Comparison of ENCODE assay signal across 8 mouse cellular contexts in the genomic region with DNA sequence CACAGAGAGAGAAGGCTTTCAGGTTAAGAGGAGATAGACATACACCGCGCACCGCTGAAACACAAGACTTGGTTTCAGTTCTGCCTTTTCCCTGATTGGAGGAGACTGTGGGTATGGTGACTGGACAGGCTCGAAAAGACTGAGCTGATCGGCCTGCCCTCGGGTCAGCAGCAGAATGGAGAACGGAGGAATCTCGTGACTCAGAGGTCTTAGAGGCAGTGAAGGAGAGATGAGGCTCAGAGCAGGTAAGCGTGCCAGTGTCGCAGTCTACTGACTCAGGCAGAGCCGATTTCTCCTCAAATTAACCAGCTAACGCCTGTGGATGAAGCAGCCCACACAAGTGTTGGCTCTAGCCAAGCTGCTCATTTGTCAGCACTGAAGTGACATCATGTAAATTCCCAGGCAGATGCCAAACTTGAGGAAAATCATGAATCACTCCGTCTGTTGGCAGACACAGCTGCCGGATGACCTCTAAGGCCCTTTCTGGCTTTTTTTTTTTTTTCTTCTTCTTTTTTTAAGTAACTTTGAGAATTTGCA. TPM values are rescaled to one million over a fixed set of nuclear protein-coding genes. Genes with fewer than 3 reads are reported as not detected.
A peak's percentile ranks its signal among the peaks of the same experiment; 100 is the strongest.
DNase-seq lines count a peak whose midpoint lies in the region; ATAC-seq and TF ChIP-seq lines count a peak whose summit lies in the region.

No protein-coding gene starts in this region.

- H3K9ac ChIP-seq in limb, embryonic 14.5 days (ENCODE audit: low read depth, low read length, severe bottlenecking), result no peak overlapping the region
- no peak overlapping the region for H3K9ac ChIP-seq in liver, embryonic 11.5 days (ENCODE audit: low read depth, low read length)

- ATAC-seq in limb, embryonic 14.5 days (ENCODE audit: low FRiP score, low read depth), result peak; percentile 53; the same call in 1 of the 2 replicates
- no peak for ATAC-seq in megakaryocyte-erythroid progenitor cell, adult 5-6 weeks (replicated peaks; ENCODE audit: low FRiP score, low TSS enrichment, poor library complexity, severe bottlenecking)
- ATAC-seq in liver, embryonic 11.5 days (replicated peaks; ENCODE audit: low FRiP score), result no peak

- 78% methylated on average over 14 of the region's 14 CpGs for WGBS in limb, embryonic 14.5 days
- WGBS in limb, embryonic 10.5 days, result 76% methylated on average over 14 of the region's 14 CpGs
- WGBS in liver, embryonic 11.5 days, result 73% methylated on average over 14 of the region's 14 CpGs

- no peaks in the 10 kb centered on the region for H3K9me3 ChIP-seq in limb, embryonic 14.5 days (ENCODE audit: control insufficient read depth, low read length)
- no peaks in the 10 kb centered on the region for H3K9me3 ChIP-seq in limb, embryonic 10.5 days (replicated peaks)
- no peaks in the 10 kb centered on the region for H3K9me3 ChIP-seq in liver, embryonic 11.5 days (ENCODE audit: control insufficient read depth, low read length)

- no peaks in the 10 kb centered on the region for H3K4me1 ChIP-seq in limb, embryonic 14.5 days (ENCODE audit: control insufficient read depth, insufficient read depth, low read length)
- H3K4me1 ChIP-seq in limb, embryonic 10.5 days, result no peaks in the 10 kb centered on the region
- no peaks in the 10 kb centered on the region for H3K4me1 ChIP-seq in liver, embryonic 11.5 days (replicated peaks; ENCODE audit: control insufficient read depth, insufficient read depth, low read length)

- H3K4me3 ChIP-seq in limb, embryonic 14.5 days (replicated peaks; ENCODE audit: low read length), result no peak overlapping the region
- no peak overlapping the region for H3K4me3 ChIP-seq in limb, embryonic 10.5 days
- H3K4me3 ChIP-seq in liver, embryonic 11.5 days (ENCODE audit: low read depth, low read length), result no peak overlapping the region

- TF ChIP-seq POLR2A in limb, embryonic 14.5 days (IDR thresholded peaks at IDR 0.05; ENCODE audit: borderline replicate concordance, extremely low read depth, insufficient read depth, insufficient read length), result no peak

- no peak overlapping the region for H3K27ac ChIP-seq in limb, embryonic 14.5 days (replicated peaks; ENCODE audit: low read depth, low read length)
- no peak overlapping the region for H3K27ac ChIP-seq in limb, embryonic 10.5 days
- no peak overlapping the region for H3K27ac ChIP-seq in liver, embryonic 11.5 days (ENCODE audit: low read depth, low read length)

- no peaks in the 10 kb centered on the region for H3K36me3 ChIP-seq in limb, embryonic 14.5 days (ENCODE audit: control insufficient read depth, insufficient read depth, low read length)
- no peaks in the 10 kb centered on the region for H3K36me3 ChIP-seq in limb, embryonic 10.5 days
- no peaks in the 10 kb centered on the region for H3K36me3 ChIP-seq in liver, embryonic 11.5 days (ENCODE audit: control insufficient read depth, insufficient read depth, low read length)

- no peak overlapping the region for H3K4me2 ChIP-seq in limb, embryonic 14.5 days (replicated peaks; ENCODE audit: low read depth, low read length, severe bottlenecking)
- H3K4me2 ChIP-seq in liver, embryonic 11.5 days, result no peak overlapping the region

- DNase-seq in limb, embryonic 14.5 days (ENCODE audit: low spot score), result no peak
- DNase-seq in limb, embryonic 10.5 days (ENCODE audit: low spot score), result no peak
- peak; percentile 93 for DNase-seq in brain, adult 2 months (ENCODE audit: low read depth, low spot score)
- peak; percentile 12 for DNase-seq in gastrocnemius, postnatal 25 days
- DNase-seq in layer of hippocampus, adult 9-11 months, result peak; percentile 65
- no peak for DNase-seq in c-Kit-positive CD71-positive TER-119-positive erythroid progenitor cells, embryonic 14.5 days (ENCODE audit: low spot score)
- no peak for DNase-seq in liver, embryonic 11.5 days (ENCODE audit: low spot score)

- H3K27me3 ChIP-seq in limb, embryonic 14.5 days (ENCODE audit: control insufficient read depth, insufficient read depth, low read length), result no peaks in the 10 kb centered on the region
- H3K27me3 ChIP-seq in limb, embryonic 10.5 days (ENCODE audit: low read depth, poor library complexity, severe bottlenecking), result no peaks in the 10 kb centered on the region
- no peaks in the 10 kb centered on the region for H3K27me3 ChIP-seq in liver, embryonic 11.5 days (replicated peaks; ENCODE audit: control insufficient read depth, insufficient read depth, low read length)

RNA-seq across cellular contexts. Expression of a gene that starts 55.9 kb away (rescaled TPM):
- polyA plus RNA-seq in limb, embryonic 14.5 days (2012; rRNA removed), result 0.08 TPM in 2 replicates
- 0.10 and 0.22 TPM in 2 replicates for polyA plus RNA-seq in limb, embryonic 14.5 days (2014; fragmentation: Nextera tagmentation; extraction: Ambion mirVana)
- 0.05 and 0.29 TPM in 2 replicates for polyA plus RNA-seq in limb, embryonic 10.5 days (2016; fragmentation: Nextera tagmentation; extraction: Ambion mirVana)
- under 1 TPM in 1 of 2 experiments, not detected in 1; 0.16 TPM for total RNA-seq in gastrocnemius, postnatal 25 days (2021)
- total RNA-seq in megakaryocyte-erythroid progenitor cell, adult 5-6 weeks (2014; fragmentation: Nextera tagmentation), result not detected in 2 replicates
- total RNA-seq in megakaryocyte-erythroid progenitor cell, adult 5-6 weeks (2017), result not detected in 2 replicates
- 0.25 and 0.26 TPM in 2 replicates for polyA plus RNA-seq in liver, embryonic 11.5 days (2014; fragmentation: Nextera tagmentation; extraction: Ambion mirVana)

Comparison
In these comparisons a context has a peak if more than half of its experiments do, and no peak if none do; other contexts are left out.
1. DNase-seq: peak in brain, adult 2 months (single experiment), gastrocnemius, postnatal 25 days (single experiment) and layer of hippocampus, adult 9-11 months (single experiment); none in limb, embryonic 14.5 days (single experiment), limb, embryonic 10.5 days (single experiment), c-Kit-positive CD71-positive TER-119-positive erythroid progenitor cells, embryonic 14.5 days (single experiment) and liver, embryonic 11.5 days (single experiment).